Mouse (Mus musculus) heart, embryonic 16.5 days (tissue): ENCODE results near the gene Tet3. TPM values are rescaled to one million over a fixed set of nuclear protein-coding genes. Genes with fewer than 3 reads are reported as not detected.
A peak's percentile ranks its signal among the peaks of the same experiment; 100 is the strongest.

Source experiments
- ATAC-seq: fragments of 200-750 bp; cut with Nextera tagmentation; replicated peaks from 2 replicates; pipeline ENCODE4 v1.8.0; 2017; ENCODE audit warnings: moderate number of reproducible peaks; ENCODE audit not compliant: insufficient read depth, low FRiP score; ENCODE audit errors: extremely low read depth
- H3K27ac ChIP-seq: fragments of 300-500 bp; sonication (generic); 2 replicates; pipeline ENCODE4 v1.5.1; 2014; ENCODE audit warnings: mild to moderate bottlenecking, low read length, control low read depth, moderate library complexity
- H3K27me3 ChIP-seq: fragments of 300-500 bp; sonication (generic); 2 replicates; pipeline ENCODE4 v1.6.1; 2014; ENCODE audit warnings: low read length, mixed read lengths; ENCODE audit not compliant: control insufficient read depth, insufficient read depth
- H3K36me3 ChIP-seq: fragments of 300-500 bp; sonication (generic); 2 replicates; pipeline ENCODE4 v1.6.1; 2014; ENCODE audit not compliant: control insufficient read depth, insufficient read depth
- H3K4me1 ChIP-seq: fragments of 300-500 bp; sonication (generic); 2 replicates; pipeline ENCODE4 v1.6.1; 2014; ENCODE audit warnings: low read length, mixed read lengths; ENCODE audit not compliant: control insufficient read depth, insufficient read depth
- H3K4me2 ChIP-seq: fragments of 300-500 bp; sonication (generic); 2 replicates; pipeline ENCODE4 v1.6.1; 2014; ENCODE audit warnings: low read depth, mild to moderate bottlenecking, control low read depth, low read length
- H3K4me3 ChIP-seq: fragments of 300-500 bp; sonication (generic); 2 replicates; pipeline ENCODE4 v1.5.1; 2014; ENCODE audit warnings: mild to moderate bottlenecking, control low read depth, low read length
- H3K9ac ChIP-seq: fragments of 300-500 bp; sonication (generic); 2 replicates; pipeline ENCODE4 v1.6.1; 2014; ENCODE audit warnings: low read length, control low read depth
- H3K9me3 ChIP-seq: fragments of 300-500 bp; sonication (generic); replicated peaks from 2 replicates; pipeline ENCODE4 v1.6.1; 2016; ENCODE audit warnings: low read length; ENCODE audit not compliant: control insufficient read depth
- WGBS: fragments of 180-500 bp; shearing (Covaris S2); extraction: QIAGEN DNeasy Blood & Tissue Kit; methylation state at CpG from one replicate; pipeline ENCODE4 v1.1.7; 2014; 5-methylcytosine and 5-hydroxymethylcytosine counted together
- polyA plus RNA-seq: library from polyadenylated mRNA; unstranded; fragments of >200 nt; fragmentation: Nextera tagmentation; extraction: Ambion mirVana; gene quantifications from 2 replicates; pipeline ENCODE4 v1.2.1, GENCODE M21; 2015

Tet3 gene
- polyA plus RNA-seq, 1 experiment from 2014 or later, result 29.0 TPM

- 81% methylated on average over 7 of the region's 7 CpGs for WGBS
- Histone ChIP-seq H3K4me1 (peaks cover 13% of the 10 kb centered on the region), H3K4me2 (no peak overlapping the region), H3K27ac (no peak overlapping the region), H3K27me3 (no peaks in the 10 kb centered on the region), H3K36me3 (peaks cover 30% of the 10 kb centered on the region), H3K4me3 (no peak overlapping the region), H3K9ac (no peak overlapping the region), H3K9me3 (no peaks in the 10 kb centered on the region)
- no peak for ATAC-seq
Measured at GRCm38 (mm10) chr6:83405511-83406064, 53.3 kb downstream of the Tet3 start.

GRCm38 (mm10) chr6:83404571-83404970 lies 54.3 kb downstream of the Tet3 start:
- H3K4me2 ChIP-seq, result no peak overlapping the region
- ATAC-seq, result no peak
- 95% methylated on average over 13 of the region's 13 CpGs for WGBS
- no peaks in the 10 kb centered on the region for H3K9me3 ChIP-seq
- no peak overlapping the region for H3K4me3 ChIP-seq
- peaks cover 30% of the 10 kb centered on the region for H3K36me3 ChIP-seq
- H3K27me3 ChIP-seq, result no peaks in the 10 kb centered on the region
- H3K9ac ChIP-seq, result no peak overlapping the region
- H3K27ac ChIP-seq, result no peak overlapping the region
- H3K4me1 ChIP-seq, result peaks cover 8% of the 10 kb centered on the region

- Histone ChIP-seq H3K4me2 (no peak overlapping the region), H3K27me3 (no peaks in the 10 kb centered on the region), H3K36me3 (peaks cover 30% of the 10 kb centered on the region), H3K4me1 (no peaks in the 10 kb centered on the region), H3K9me3 (no peaks in the 10 kb centered on the region), H3K4me3 (no peak overlapping the region), H3K9ac (no peak overlapping the region), H3K27ac (no peak overlapping the region)
- WGBS, result 94% methylated on average over 8 of the region's 8 CpGs
- ATAC-seq, result no peak
Measured at GRCm38 (mm10) chr6:83403481-83403880, 55.4 kb downstream of the Tet3 start.

- no peak for ATAC-seq
- no peak overlapping the region for H3K4me3 ChIP-seq
- H3K36me3 ChIP-seq, result peaks cover 52% of the 10 kb centered on the region
- no peaks in the 10 kb centered on the region for H3K9me3 ChIP-seq
- 83% methylated on average over 3 of the region's 3 CpGs for WGBS
- H3K27me3 ChIP-seq, result no peaks in the 10 kb centered on the region
- no peaks in the 10 kb centered on the region for H3K4me1 ChIP-seq
- no peak overlapping the region for H3K27ac ChIP-seq
- H3K9ac ChIP-seq, result no peak overlapping the region
- no peak overlapping the region for H3K4me2 ChIP-seq
Measured at GRCm38 (mm10) chr6:83399790-83400189, 59.1 kb downstream of the Tet3 start.

- Histone ChIP-seq H3K4me3 (no peak overlapping the region), H3K4me1 (no peaks in the 10 kb centered on the region), H3K27me3 (no peaks in the 10 kb centered on the region), H3K36me3 (peaks cover 33% of the 10 kb centered on the region), H3K9me3 (no peaks in the 10 kb centered on the region), H3K4me2 (no peak overlapping the region), H3K9ac (no peak overlapping the region), H3K27ac (no peak overlapping the region)
- ATAC-seq, result no peak
- WGBS, result 81% methylated on average over 8 of the region's 8 CpGs
Measured at GRCm38 (mm10) chr6:83397728-83398127, 61.2 kb downstream of the Tet3 start.

GRCm38 (mm10) chr6:83396711-83397110 lies 62.2 kb downstream of the Tet3 start:
- Histone ChIP-seq H3K4me2 (no peak overlapping the region), H3K9ac (no peak overlapping the region), H3K4me3 (no peak overlapping the region), H3K27me3 (no peaks in the 10 kb centered on the region), H3K36me3 (peaks cover 23% of the 10 kb centered on the region), H3K27ac (no peak overlapping the region), H3K4me1 (peaks cover 7% of the 10 kb centered on the region), H3K9me3 (no peaks in the 10 kb centered on the region)
- no peak for ATAC-seq
- WGBS, result 93% methylated on average over 2 of the region's 2 CpGs

GRCm38 (mm10) chr6:83395544-83396229 lies 63.2 kb downstream of the Tet3 start:
- H3K4me2 ChIP-seq, result no peak overlapping the region
- WGBS, result 92% methylated on average over 15 of the region's 15 CpGs
- no peaks in the 10 kb centered on the region for H3K27me3 ChIP-seq
- H3K9ac ChIP-seq, result no peak overlapping the region
- ATAC-seq, result no peak
- H3K27ac ChIP-seq, result no peak overlapping the region
- peaks cover 23% of the 10 kb centered on the region for H3K36me3 ChIP-seq
- H3K4me3 ChIP-seq, result no peak overlapping the region
- H3K9me3 ChIP-seq, result no peaks in the 10 kb centered on the region
- peaks cover 7% of the 10 kb centered on the region for H3K4me1 ChIP-seq

- no peaks in the 10 kb centered on the region for H3K9me3 ChIP-seq
- ATAC-seq, result no peak
- no peaks in the 10 kb centered on the region for H3K27me3 ChIP-seq
- H3K27ac ChIP-seq, result no peak overlapping the region
- no peak overlapping the region for H3K9ac ChIP-seq
- H3K4me3 ChIP-seq, result no peak overlapping the region
- H3K36me3 ChIP-seq, result peaks cover 23% of the 10 kb centered on the region
- 93% methylated on average over 4 of the region's 4 CpGs for WGBS
- peaks cover 7% of the 10 kb centered on the region for H3K4me1 ChIP-seq
- no peak overlapping the region for H3K4me2 ChIP-seq
Measured at GRCm38 (mm10) chr6:83394122-83394521, 64.8 kb downstream of the Tet3 start.

- H3K36me3 ChIP-seq, result peaks cover 17% of the 10 kb centered on the region
- WGBS, result 77% methylated on average over 8 of the region's 8 CpGs
Measured at GRCm38 (mm10) chr6:83392166-83392780, 66.6 kb downstream of the Tet3 start.

More at GRCm38 (mm10) chr6:83392166-83392780, 66.6 kb downstream of the Tet3 start:
- peak overlapping the region; percentile 14; the same call in 1 of the 2 replicates for H3K27ac ChIP-seq
- H3K9me3 ChIP-seq, result no peaks in the 10 kb centered on the region
- H3K9ac ChIP-seq, result no peak overlapping the region
- ATAC-seq, result no peak
- H3K27me3 ChIP-seq, result no peaks in the 10 kb centered on the region
- H3K4me3 ChIP-seq, result no peak overlapping the region
- H3K4me1 ChIP-seq, result peaks cover 7% of the 10 kb centered on the region
- H3K4me2 ChIP-seq, result no peak overlapping the region
